Mouse (Mus musculus): ENCODE measurements around the gene Hamp. TPM values are rescaled to one million over a fixed set of nuclear protein-coding genes. Genes with fewer than 3 reads are reported as not detected.

Hamp gene
- polyA plus RNA-seq (2015; fragmentation: Nextera tagmentation; extraction: Ambion mirVana): not detected in 2 replicates

GRCm38 (mm10) chr7:30943909-30944635, at the start of gene Hamp:
Hamp (minus strand) TSS chr7:30944032.
- H3K36me3 ChIP-seq (ENCODE audit: control insufficient read depth, insufficient read depth): peaks cover 5% of the 10 kb centered on the region
- ATAC-seq (replicated peaks; ENCODE audit: extremely low read depth, insufficient read depth, low FRiP score): no peak
- no peak within 1 kb of the TSS for H3K9ac ChIP-seq (ENCODE audit: low read length)
- no peaks in the 10 kb centered on the region for H3K4me1 ChIP-seq (ENCODE audit: control insufficient read depth, insufficient read depth, low read length)
- no peaks in the 10 kb centered on the region for H3K9me3 ChIP-seq (replicated peaks; ENCODE audit: control insufficient read depth, low read length)
- no peak within 1 kb of the TSS for H3K4me3 ChIP-seq (ENCODE audit: low read length)
- H3K27me3 ChIP-seq (ENCODE audit: control insufficient read depth, insufficient read depth, low read length): no peaks in the 10 kb centered on the region
- 62% methylated on average over 9 of the region's 9 CpGs for WGBS
- no peak within 1 kb of the TSS for H3K27ac ChIP-seq (ENCODE audit: low read length)
- H3K4me2 ChIP-seq (ENCODE audit: low read depth, low read length): no peak within 1 kb of the TSS

DNA sequence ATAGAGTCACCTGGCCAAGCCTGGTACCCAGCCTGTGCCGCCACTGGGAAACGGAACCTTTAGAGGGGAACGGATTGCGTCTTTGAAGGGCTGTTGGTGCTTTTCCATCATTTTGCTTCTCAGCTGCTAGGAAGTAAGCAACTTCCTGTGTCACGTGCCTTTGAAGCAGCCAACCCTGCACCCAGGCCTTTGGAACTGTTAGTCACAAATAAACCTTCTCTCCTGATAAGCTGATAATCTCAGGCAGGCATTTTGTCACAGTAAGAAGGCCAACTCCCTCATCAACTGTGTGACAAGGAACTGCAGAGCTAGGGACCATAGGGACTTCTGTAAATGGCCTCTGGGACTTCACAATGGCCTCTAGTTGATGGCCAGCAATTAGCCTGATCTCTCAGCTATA, 48.3 kb upstream of the Hamp start:
- H3K9ac ChIP-seq (ENCODE audit: low read length): no peak overlapping the region
- no peak overlapping the region for H3K4me2 ChIP-seq (ENCODE audit: low read depth, low read length)
- H3K9me3 ChIP-seq (replicated peaks; ENCODE audit: control insufficient read depth, low read length): peaks cover 5% of the 10 kb centered on the region; the same call in 1 of the 2 replicates
- H3K36me3 ChIP-seq (ENCODE audit: control insufficient read depth, insufficient read depth): no peaks in the 10 kb centered on the region
- ATAC-seq (replicated peaks; ENCODE audit: extremely low read depth, insufficient read depth, low FRiP score): no peak
- WGBS: 60% methylated on average over 5 of the region's 5 CpGs
- peaks cover 6% of the 10 kb centered on the region; the same call in 1 of the 2 replicates for H3K4me1 ChIP-seq (ENCODE audit: control insufficient read depth, insufficient read depth, low read length)
- no peaks in the 10 kb centered on the region for H3K27me3 ChIP-seq (ENCODE audit: control insufficient read depth, insufficient read depth, low read length)
- no peak overlapping the region for H3K27ac ChIP-seq (ENCODE audit: low read length)
- no peak overlapping the region for H3K4me3 ChIP-seq (ENCODE audit: low read length)

DNA sequence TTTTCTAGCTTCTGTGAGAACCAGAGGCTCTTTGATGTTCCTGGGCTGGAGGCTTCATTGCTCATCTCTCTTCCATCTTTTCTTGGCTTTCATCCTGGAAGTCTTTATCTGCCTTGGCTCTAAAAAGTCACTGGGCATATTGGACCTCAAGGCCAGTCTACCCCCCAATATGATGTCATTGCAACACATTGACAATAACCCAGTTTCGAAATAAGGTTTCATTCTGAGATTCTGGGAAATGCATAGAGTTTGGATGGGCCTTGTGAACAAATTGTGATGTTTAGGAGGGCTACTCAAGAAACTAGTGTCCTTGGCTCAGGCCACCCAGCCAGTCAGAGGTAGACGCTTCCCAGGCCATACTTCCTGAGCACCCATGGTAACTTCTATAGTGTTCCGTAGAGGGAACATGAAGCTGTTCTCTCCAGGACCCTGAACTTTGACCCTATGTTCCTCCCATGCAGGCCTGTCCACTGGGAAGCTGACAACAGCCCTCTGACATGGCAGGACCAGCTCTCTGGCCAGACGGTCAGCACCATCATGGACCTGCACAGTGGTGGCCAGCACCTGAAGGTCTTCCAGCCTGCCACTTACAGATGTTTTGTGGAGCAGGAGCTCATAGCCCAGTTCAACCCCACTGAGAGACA, 44.8 kb upstream of the Hamp start:
- peaks cover 6% of the 10 kb centered on the region; the same call in 1 of the 2 replicates for H3K4me1 ChIP-seq (ENCODE audit: control insufficient read depth, insufficient read depth, low read length)
- no peak overlapping the region for H3K4me3 ChIP-seq (ENCODE audit: low read length)
- no peaks in the 10 kb centered on the region for H3K36me3 ChIP-seq (ENCODE audit: control insufficient read depth, insufficient read depth)
- H3K27ac ChIP-seq (ENCODE audit: low read length): no peak overlapping the region
- H3K9me3 ChIP-seq (replicated peaks; ENCODE audit: control insufficient read depth, low read length): no peaks in the 10 kb centered on the region
- ATAC-seq (replicated peaks; ENCODE audit: extremely low read depth, insufficient read depth, low FRiP score): no peak
- H3K4me2 ChIP-seq (ENCODE audit: low read depth, low read length): no peak overlapping the region
- 81% methylated on average over 4 of the region's 4 CpGs for WGBS
- H3K27me3 ChIP-seq (ENCODE audit: control insufficient read depth, insufficient read depth, low read length): no peaks in the 10 kb centered on the region
- H3K9ac ChIP-seq (ENCODE audit: low read length): no peak overlapping the region

DNA sequence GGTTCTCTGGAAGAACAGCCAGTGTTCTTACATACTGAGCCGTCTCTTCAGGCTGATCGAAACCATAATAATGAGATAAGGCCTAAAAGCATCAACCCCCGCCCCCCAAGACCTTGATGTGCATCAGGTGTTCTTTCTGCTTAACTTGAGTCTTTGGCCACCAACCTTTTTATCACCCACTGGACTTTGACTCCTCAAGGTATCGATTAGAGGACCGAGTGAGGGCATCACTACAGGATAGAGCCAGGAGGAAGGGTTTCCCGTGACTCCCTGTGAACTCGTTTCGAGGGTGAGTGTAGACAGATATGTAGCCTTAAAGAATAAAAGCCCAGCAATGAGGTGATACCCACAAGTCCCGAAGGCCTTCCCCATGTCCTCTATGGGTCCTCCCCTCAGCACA, 41.5 kb upstream of the Hamp start:
- ATAC-seq (replicated peaks; ENCODE audit: extremely low read depth, insufficient read depth, low FRiP score): no peak
- Histone ChIP-seq H3K27ac (ENCODE audit: low read length) (no peak overlapping the region), H3K9ac (ENCODE audit: low read length) (no peak overlapping the region), H3K27me3 (ENCODE audit: control insufficient read depth, insufficient read depth, low read length) (no peaks in the 10 kb centered on the region), H3K4me1 (ENCODE audit: control insufficient read depth, insufficient read depth, low read length) (no peaks in the 10 kb centered on the region), H3K4me2 (ENCODE audit: low read depth, low read length) (no peak overlapping the region), H3K4me3 (ENCODE audit: low read length) (no peak overlapping the region), H3K9me3 (replicated peaks; ENCODE audit: control insufficient read depth, low read length) (no peaks in the 10 kb centered on the region), H3K36me3 (ENCODE audit: control insufficient read depth, insufficient read depth) (no peaks in the 10 kb centered on the region)
- WGBS: 82% methylated on average over 9 of the region's 9 CpGs

DNA sequence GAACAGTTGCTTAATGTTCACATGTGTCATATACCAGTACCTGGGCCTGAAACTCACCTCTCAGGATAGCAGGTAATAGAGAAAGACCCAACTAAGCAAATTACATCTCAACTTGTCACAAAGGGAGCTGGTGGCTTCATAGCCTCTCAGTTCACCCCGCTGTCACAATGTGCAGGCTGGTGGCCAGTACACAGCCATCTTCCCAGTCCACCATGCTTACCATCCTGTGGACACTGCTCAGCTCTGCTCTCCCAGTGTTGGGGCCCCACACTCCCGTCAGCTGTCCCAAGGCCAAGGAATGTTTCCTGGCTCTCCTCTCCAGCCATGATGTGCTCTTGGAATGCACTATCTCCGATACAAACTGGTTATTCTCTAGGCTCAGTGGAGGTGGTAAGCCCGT, 37.9 kb upstream of the Hamp start:
- Histone ChIP-seq H3K4me3 (ENCODE audit: low read length) (no peak overlapping the region), H3K9ac (ENCODE audit: low read length) (no peak overlapping the region), H3K36me3 (ENCODE audit: control insufficient read depth, insufficient read depth) (no peaks in the 10 kb centered on the region), H3K27me3 (ENCODE audit: control insufficient read depth, insufficient read depth, low read length) (no peaks in the 10 kb centered on the region), H3K4me2 (ENCODE audit: low read depth, low read length) (no peak overlapping the region), H3K9me3 (replicated peaks; ENCODE audit: control insufficient read depth, low read length) (0 out of 2 replicates have a peak, but pooled peaks cover 3% of the 10 kb centered on the region), H3K4me1 (ENCODE audit: control insufficient read depth, insufficient read depth, low read length) (no peaks in the 10 kb centered on the region), H3K27ac (ENCODE audit: low read length) (no peak overlapping the region)
- 77% methylated on average over 4 of the region's 4 CpGs for WGBS
- no peak for ATAC-seq (replicated peaks; ENCODE audit: extremely low read depth, insufficient read depth, low FRiP score)

DNA sequence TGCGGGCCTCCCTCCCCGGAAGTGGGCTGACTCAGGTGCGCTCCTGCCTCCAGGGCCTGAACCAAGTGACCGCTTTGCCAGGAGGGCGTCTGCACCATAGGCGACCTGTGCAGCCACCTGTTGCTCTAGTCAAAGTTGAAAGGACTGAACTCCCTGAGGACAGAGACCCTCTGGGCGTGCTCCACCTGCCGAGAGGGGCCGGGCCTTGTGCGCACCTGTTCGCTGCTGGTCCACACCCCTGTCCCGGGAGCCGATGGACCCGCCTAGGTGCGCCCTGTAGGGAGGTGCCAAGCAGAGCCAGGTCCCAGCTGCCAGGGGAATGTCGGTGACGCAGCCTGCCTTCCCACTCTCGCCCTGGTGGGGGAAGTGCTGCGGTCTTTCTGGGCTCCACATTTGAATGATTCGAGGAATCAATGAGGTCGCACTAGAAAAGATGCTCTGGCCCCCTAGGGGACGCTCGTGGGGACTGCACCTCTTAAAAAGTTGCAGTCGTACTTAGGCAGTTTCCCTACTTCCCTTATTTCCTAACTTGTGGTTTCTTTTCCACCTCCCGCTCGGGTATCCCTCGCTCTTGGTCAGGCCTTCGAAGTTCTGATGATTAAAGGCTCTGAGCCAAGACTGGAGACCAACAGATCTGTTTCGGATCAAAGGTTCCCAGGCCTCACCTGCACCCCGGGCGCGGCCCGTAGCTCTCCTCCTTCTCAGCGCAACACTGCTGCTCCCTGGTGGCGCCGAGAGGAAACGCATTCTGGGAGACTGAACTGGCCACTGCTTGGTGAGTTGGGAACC, 29.9 kb upstream of the Hamp start, which contains the start of gene Fam187b:
TSS of gene Fam187b (plus strand) at position 290 of the 789 bp plus-strand sequence.
- Histone ChIP-seq H3K4me2 (ENCODE audit: low read depth, low read length) (peak within 1 kb of the TSS; percentile 60), H3K27me3 (ENCODE audit: control insufficient read depth, insufficient read depth, low read length) (peaks cover 14% of the 10 kb centered on the region), H3K4me1 (ENCODE audit: control insufficient read depth, insufficient read depth, low read length) (peaks cover 5% of the 10 kb centered on the region; the same call in 1 of the 2 replicates), H3K9me3 (replicated peaks; ENCODE audit: control insufficient read depth, low read length) (no peaks in the 10 kb centered on the region), H3K36me3 (ENCODE audit: control insufficient read depth, insufficient read depth) (no peaks in the 10 kb centered on the region), H3K9ac (ENCODE audit: low read length) (peak within 1 kb of the TSS; percentile 59), H3K27ac (ENCODE audit: low read length) (no peak within 1 kb of the TSS), H3K4me3 (ENCODE audit: low read length) (peak within 1 kb of the TSS; percentile 54)
- under 1% methylated on average over 37 of the region's 37 CpGs for WGBS
- ATAC-seq (replicated peaks; ENCODE audit: extremely low read depth, insufficient read depth, low FRiP score): peak; percentile 67

DNA sequence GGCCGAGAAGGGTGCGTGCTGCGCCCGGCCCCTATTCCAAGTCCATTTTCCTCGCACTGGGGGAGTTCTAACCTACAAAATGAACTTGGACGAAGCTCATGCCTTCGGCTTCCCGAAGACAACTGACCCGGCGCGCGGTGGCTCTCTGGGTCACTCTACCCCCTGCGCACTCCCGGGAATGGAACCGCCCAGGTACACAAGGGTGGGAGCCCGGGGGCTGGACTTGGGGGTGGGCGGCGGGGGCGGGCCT, 29.3 kb upstream of the Hamp start, which contains the start of gene Lsr:
TSS of gene Lsr (minus strand) at position 214 of the 250 bp plus-strand sequence.
- H3K9ac ChIP-seq (ENCODE audit: low read length): peak within 1 kb of the TSS; percentile 59

DNA sequence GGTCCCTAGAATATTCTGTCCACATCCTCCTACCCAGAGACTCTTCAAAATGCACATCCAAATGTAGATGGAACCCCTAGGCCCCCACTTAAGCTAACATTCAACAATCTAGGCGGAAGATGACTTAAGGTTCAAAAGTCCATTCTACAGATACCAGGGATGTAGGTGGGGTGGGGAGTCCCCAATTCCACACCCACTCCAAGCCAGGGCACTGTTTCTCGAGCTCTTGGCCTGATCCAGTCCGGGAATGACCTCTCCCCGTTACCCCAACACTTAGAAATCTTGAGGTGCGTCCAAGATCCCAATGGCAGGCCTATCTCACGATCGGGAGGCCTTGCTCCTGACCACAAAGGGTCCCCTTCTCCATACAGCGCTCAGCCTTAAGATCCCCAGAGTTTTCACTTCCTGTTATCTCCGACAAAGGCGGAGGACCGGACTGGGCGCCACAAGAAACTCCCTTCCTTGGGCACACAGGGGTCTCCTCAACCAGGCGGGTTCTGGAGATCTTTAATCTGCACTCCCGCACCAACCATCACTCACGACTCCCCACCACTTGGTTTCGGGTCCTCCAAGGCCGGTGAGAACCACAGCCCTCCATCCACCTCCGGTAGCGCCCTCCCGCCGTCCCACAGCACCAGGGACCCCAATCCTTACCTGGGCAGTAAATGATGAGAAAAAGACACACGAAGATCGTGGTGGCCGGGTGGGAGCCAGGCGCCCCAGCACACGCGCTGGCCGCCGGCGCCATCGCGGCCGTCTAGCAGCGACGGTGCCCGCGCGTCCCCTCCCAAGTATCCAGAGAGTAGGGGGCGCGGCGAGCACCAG, 28.8 kb upstream of the Hamp start:
- peak overlapping the region; percentile 59 for H3K9ac ChIP-seq (ENCODE audit: low read length)
- peak overlapping the region; percentile 60 for H3K4me2 ChIP-seq (ENCODE audit: low read depth, low read length)
- 0 out of 2 replicates have a peak, but pooled peaks have one; percentile 3 for ATAC-seq (replicated peaks; ENCODE audit: extremely low read depth, insufficient read depth, low FRiP score)
- H3K4me3 ChIP-seq (ENCODE audit: low read length): peak overlapping the region; percentile 54
- H3K9me3 ChIP-seq (replicated peaks; ENCODE audit: control insufficient read depth, low read length): no peaks in the 10 kb centered on the region
- H3K27ac ChIP-seq (ENCODE audit: low read length): no peak overlapping the region
- H3K4me1 ChIP-seq (ENCODE audit: control insufficient read depth, insufficient read depth, low read length): peaks cover 5% of the 10 kb centered on the region; the same call in 1 of the 2 replicates
- 7% methylated on average over 41 of the region's 41 CpGs for WGBS
- peaks cover 14% of the 10 kb centered on the region for H3K27me3 ChIP-seq (ENCODE audit: control insufficient read depth, insufficient read depth, low read length)
- no peaks in the 10 kb centered on the region for H3K36me3 ChIP-seq (ENCODE audit: control insufficient read depth, insufficient read depth)

More for the DNA sequence above, 29.3 kb upstream of the Hamp start, which contains the start of gene Lsr:
- WGBS: 1% methylated on average over 19 of the region's 19 CpGs
- no peak within 1 kb of the TSS for H3K27ac ChIP-seq (ENCODE audit: low read length)
- peaks cover 5% of the 10 kb centered on the region; the same call in 1 of the 2 replicates for H3K4me1 ChIP-seq (ENCODE audit: control insufficient read depth, insufficient read depth, low read length)
- H3K4me2 ChIP-seq (ENCODE audit: low read depth, low read length): peak within 1 kb of the TSS; percentile 60
- ATAC-seq (replicated peaks; ENCODE audit: extremely low read depth, insufficient read depth, low FRiP score): peak; percentile 32; the same call in 1 of the 2 replicates
- H3K36me3 ChIP-seq (ENCODE audit: control insufficient read depth, insufficient read depth): no peaks in the 10 kb centered on the region
- H3K9me3 ChIP-seq (replicated peaks; ENCODE audit: control insufficient read depth, low read length): no peaks in the 10 kb centered on the region
- peak within 1 kb of the TSS; percentile 54 for H3K4me3 ChIP-seq (ENCODE audit: low read length)
- H3K27me3 ChIP-seq (ENCODE audit: control insufficient read depth, insufficient read depth, low read length): peaks cover 14% of the 10 kb centered on the region
